Mouse (Mus musculus) 416B (cell line): ENCODE measurements at regions not wholly inside any gene's neighbourhood (a gene's known extent, or its start where the extent isn't known, plus 50 kb on each side); places are given as distances from the start of the nearest gene placed in this dataset.

ENCODE experiments used
- DNase-seq: peaks from one replicate; pipeline ENCODE4 v3.0.0; 2011; ENCODE audit warnings: low read depth

GRCm38 (mm10) chr12:19489883-19490282 is 464.4 kb upstream of the Gm21863 start:
- peak; percentile 4 for DNase-seq
